Mouse (Mus musculus): ENCODE results near the gene Zbtb40. TPM values are rescaled to one million over a fixed set of nuclear protein-coding genes. Genes with fewer than 3 reads are reported as not detected.

Zbtb40 gene
- total RNA-seq, 2 experiments from 2014 or later, result 7.9 to 14.0 TPM

DNA sequence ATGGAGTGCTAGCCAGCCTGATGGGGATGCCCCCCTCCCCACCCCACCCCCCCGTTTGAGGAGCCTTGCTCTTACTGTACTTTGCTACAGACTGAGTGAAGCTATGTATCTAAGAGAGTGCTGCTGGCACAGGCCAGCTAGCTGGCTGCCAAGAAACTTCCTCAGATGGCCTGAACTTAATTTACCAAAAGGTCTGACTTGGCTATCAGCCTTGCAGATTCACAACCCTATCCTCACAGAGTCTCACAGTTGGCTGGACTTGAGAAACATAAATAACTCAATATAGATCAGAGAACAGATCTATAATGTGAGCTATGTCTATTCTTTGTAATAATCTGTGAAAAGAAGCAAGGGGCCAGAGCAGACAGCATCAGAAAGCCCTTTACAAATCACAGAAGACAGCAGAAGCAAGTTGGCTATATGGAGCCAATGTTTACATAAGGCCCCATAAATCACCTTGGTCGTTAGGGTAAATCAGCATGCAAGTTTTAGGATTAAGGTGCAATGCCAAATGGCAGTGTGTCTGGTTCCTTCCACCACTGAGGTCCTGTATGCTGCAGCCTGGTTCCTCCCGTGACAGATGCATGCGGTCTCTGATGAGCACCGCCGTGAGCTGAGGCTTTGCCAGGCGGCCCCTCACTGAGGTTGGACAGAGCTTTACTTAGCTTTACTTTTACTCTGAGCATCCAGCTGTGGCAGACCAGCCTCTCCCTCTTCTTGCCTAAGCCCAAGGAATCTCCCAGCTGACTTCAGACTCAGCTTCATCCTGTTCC, 15.3 kb downstream of the Zbtb40 start:
- peak in 1 of 2 experiments; percentile 11 for DNase-seq

- no peak for DNase-seq
These were observed 16.1 kb downstream of the Zbtb40 start for GRCm38 (mm10) chr4:137032456-137032855.

DNA sequence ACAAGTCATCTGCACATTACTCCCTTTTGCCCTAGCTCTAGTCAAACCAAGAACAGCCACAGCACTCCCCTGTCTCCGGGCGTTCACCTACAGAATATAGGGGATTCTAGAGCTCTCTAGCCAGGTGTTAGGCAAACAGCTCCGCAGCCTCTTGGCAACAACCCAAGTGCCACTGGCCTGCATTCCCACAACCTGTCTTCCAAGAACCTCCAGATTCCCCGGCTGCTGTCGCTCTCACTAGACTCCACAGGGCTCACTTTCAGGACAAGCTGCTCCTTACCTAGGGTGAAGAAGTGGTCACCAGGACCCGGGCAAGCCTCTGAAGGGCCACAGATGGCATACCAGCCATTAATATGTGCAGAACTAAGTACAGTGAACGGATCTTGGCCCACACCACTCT, 17.3 kb downstream of the Zbtb40 start:
- DNase-seq, result no peak

GRCm38 (mm10) chr4:137029348-137029747, 19.3 kb downstream of the Zbtb40 start:
- DNase-seq, result peak in 1 of 2 experiments; percentile 37

DNA sequence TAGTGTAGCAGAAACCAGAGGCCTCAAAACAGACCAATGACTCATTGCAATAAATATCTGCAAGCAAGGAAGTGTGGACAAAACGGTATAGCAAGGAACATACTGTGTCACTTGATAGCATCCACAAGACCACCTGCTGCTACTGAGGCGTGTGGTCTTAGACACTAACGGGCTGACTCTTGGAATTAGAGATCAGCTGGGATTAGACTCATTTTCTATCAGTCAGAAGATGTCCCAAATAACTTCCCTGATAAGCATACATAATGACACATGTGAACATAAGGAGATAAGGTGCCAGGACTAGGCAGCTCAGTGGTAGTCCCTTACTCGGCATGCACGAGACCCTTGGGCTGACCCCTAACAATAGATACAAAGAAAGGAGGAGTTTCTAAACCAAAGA, 21.6 kb downstream of the Zbtb40 start:
- DNase-seq, result no peak

- peak; percentile 28 to 31 for DNase-seq
These were observed 23.0 kb downstream of the Zbtb40 start for GRCm38 (mm10) chr4:137025570-137025969.

GRCm38 (mm10) chr4:137025133-137025532, 23.5 kb downstream of the Zbtb40 start:
- DNase-seq, result no peak

DNA sequence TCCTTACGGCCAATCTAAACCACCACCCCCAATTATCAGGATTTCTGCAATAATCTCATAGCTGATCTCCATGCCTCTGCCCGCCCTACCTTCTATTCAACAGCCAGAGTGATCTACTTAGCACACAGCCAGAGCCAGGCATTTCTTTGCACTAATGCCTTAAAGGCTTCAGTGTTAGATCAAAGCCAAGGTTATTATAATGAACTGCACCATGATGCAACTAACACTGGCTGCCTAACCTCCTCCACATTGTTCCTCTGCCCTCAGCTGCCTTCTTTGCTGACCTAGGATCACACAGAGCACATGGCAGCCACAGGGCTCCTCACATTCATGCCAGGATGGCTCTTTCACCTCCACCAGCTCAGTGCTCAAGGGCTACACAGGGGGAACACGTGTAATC, 28.5 kb downstream of the Zbtb40 start:
- peak in 1 of 2 experiments; percentile 5 for DNase-seq

GRCm38 (mm10) chr4:137015934-137016333, 32.7 kb downstream of the Zbtb40 start:
- DNase-seq, result no peak

DNA sequence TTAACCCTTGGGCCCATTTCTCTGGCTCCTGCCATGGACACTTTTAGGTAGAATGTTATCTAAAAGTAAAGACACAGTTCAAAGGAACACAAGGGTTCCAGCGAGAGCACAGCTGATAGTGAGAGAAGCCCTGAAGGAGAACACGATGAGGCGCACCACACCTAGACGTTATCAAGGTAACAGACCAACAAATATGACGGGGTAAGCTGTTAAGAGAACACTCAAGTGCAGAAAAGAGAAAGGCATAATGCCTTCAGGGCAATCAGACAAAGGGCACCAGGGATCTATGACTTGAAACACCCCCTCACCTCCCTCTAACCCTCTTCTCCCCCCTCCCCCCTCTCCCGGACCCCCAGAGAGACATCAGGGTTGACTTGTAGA, 33.1 kb downstream of the Zbtb40 start:
- no peak for DNase-seq

DNA sequence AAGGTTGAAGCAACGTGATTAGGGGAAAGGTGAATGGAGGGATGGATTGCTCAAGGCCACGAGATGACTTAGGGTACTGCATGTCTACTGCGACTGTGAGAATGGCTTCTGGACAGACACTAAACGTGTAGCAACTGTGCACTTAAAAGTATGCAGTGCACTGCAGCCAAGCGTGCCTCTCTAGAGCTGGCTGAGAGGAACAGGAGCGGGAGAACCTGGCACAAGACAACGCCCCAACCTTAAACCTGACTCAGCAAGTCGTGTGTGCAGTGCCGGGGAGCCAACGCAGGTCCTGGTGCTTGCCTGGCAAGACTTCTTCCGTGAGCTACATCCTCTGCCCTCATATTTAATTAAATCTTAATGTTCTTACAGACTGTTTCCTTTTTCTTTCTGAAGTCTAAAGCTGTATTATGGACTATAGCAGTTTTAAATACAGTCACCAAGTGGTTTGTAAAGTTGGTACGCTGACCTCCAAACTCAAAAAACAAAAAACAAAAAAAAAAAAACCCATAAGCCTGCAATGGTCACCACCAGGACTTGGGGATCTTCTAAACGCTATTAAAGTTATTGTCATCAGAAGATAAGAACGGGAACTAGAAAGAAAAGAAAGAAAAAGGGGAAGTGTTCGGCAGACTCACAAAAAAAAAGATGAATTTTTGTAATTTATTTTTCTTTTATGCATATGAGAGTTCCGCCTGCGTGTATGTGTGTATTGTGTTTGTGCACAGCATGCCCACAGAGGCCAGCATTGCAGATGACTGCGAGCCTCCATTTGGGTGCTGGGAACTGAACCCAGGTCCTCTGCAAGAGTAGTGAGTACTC, 33.7 kb downstream of the Zbtb40 start:
- DNase-seq, result no peak

DNA sequence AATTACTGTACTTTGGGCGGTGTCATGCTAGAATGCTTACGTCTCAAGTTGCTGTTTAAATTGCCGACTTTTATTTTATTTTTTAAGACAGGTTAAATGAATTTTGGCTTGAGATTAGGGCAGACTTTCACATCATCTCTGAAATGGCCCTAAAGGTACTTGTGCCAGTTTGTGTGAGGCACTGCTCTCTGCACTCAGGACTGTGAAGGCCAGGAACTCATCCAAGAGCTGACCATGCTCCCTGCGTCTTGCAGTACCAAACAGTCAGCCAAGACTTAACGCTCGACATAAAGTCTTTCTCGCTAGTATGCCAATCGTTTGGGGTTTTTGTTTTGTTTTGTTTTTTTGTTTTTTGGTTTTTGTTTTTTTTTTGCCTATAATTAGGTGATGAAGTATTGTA, 34.5 kb downstream of the Zbtb40 start:
- DNase-seq, result no peak

- DNase-seq, result no peak
These were observed 41.6 kb downstream of the Zbtb40 start for GRCm38 (mm10) chr4:137006966-137007365.

GRCm38 (mm10) chr4:137001825-137002224, 46.8 kb downstream of the Zbtb40 start:
- DNase-seq, result peak; percentile 30 to 35

- no peak for DNase-seq
These were observed 47.6 kb downstream of the Zbtb40 start for GRCm38 (mm10) chr4:137001020-137001419.

DNA sequence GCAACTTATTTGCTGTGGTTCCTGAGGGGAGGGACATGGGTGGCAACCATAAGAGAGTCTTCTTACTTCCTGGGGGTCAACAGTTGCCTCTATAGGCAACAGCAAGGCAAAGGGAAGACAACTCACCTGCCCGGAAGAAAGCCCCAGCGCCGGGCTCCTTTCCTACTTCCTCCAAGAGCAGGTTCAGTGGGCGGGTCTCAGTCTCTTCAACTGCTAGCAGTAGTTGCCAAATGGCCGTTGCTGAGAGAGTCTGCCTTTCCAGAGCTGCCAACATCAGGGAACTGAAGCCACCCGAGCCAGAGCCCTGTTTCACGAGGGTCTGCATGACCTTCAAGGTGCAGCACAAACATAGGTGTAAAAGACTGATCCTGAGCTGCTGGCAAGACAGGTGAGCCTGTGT, 50.2 kb downstream of the Zbtb40 start:
- DNase-seq, result no peak

GRCm38 (mm10) chr4:136997723-136998345, 50.8 kb downstream of the Zbtb40 start:
- DNase-seq, result no peak

GRCm38 (mm10) chr4:136996933-136997332, 51.7 kb downstream of the Zbtb40 start:
- no peak for DNase-seq

- peak; percentile 30 to 42 for DNase-seq
These were observed 53.2 kb downstream of the Zbtb40 start for GRCm38 (mm10) chr4:136995361-136995760.

DNA sequence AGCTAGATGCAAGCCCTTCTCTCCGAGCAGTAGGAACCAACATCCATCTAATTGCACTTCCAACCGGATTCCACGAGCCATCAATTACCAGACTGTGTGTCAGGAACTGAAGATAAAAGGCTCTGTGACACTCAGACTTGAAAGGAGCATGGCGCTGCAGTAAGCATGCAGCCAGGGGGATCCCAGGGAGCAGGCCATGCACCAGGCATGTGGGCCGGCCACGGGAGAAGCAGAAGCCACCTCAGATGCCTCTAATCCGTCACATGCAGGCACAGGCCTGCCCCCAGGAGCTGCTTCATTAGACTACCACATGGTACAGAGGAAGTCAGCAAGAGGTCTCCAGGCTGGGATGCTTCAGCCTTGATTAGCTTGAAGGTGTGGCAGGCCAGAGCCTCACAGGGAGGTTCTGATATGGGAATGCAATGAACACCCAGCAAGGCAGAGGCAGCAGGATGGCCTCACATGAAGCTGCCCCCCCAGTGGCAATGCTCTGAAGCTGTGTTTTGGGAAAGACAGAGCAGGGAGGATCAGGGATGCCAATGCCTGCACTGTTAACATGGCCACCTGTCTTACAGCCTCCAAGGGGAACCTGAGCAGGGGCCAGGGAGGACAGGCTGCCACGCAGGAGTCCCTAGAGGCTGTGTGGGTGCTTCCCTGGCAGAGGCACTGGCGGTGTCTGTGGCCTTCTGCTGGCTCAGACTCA, 66.5 kb downstream of the Zbtb40 start:
- DNase-seq, result no peak

GRCm38 (mm10) chr4:136981347-136981746, 67.3 kb downstream of the Zbtb40 start:
- peak; percentile 77 to 82 for DNase-seq

GRCm38 (mm10) chr4:136980921-136981320, 67.7 kb downstream of the Zbtb40 start:
- DNase-seq, result peak; percentile 18 to 37

Measured in adrenal gland, postnatal 36 days (tissue).